In genomic region chr1:75319166-75319565, GRCm38 (mm10) we compare ENCODE assay signal across 21 mouse cellular contexts. TPM values are rescaled to one million over a fixed set of nuclear protein-coding genes. Genes with fewer than 3 reads are reported as not detected.
"Had no signal": no experiment of that assay in that cellular context is flagged by ENCODE, and none has a peak within 500 bp of the region (broad histone marks: within the 10 kb centered on the region; RNA-seq: fewer than 3 reads in every experiment).

No protein-coding gene starts in this region.

- H3K4me2 ChIP-seq: lung, embryonic 15.5 days; midbrain, embryonic 11.5 days; midbrain, embryonic 13.5 days; midbrain, embryonic 15.5 days; neural tube, embryonic 12.5 days; stomach, embryonic 15.5 days had no signal

- H3K9ac ChIP-seq: lung, embryonic 15.5 days; midbrain, embryonic 13.5 days; midbrain, embryonic 15.5 days; neural tube, embryonic 12.5 days; stomach, embryonic 15.5 days had no signal

- H3K27ac ChIP-seq: lung, embryonic 15.5 days; macrophage; midbrain, embryonic 13.5 days; midbrain, embryonic 15.5 days; neural tube, embryonic 12.5 days; stomach, embryonic 15.5 days; stomach, postnatal 0 days had no signal

- H3K36me3 ChIP-seq: midbrain, embryonic 15.5 days had no signal

- DNase-seq: lung, adult 2 months; lung, postnatal 14 days; lung, postnatal 36 days; right cerebral cortex, postnatal 14 days; thymus, adult 2 months; thymus, postnatal 25 days; thymus, postnatal 4 days had no signal

- H3K27me3 ChIP-seq: lung, embryonic 15.5 days; midbrain, embryonic 13.5 days; midbrain, embryonic 15.5 days; neural tube, embryonic 12.5 days; stomach, embryonic 15.5 days had no signal

- H3K9me3 ChIP-seq: lung, embryonic 15.5 days; midbrain, embryonic 13.5 days; midbrain, embryonic 15.5 days; neural tube, embryonic 12.5 days; stomach, embryonic 15.5 days had no signal

- ATAC-seq: lung, postnatal 0 days; midbrain, embryonic 13.5 days; midbrain, embryonic 15.5 days had no signal

- H3K4me3 ChIP-seq: lung, embryonic 15.5 days; megakaryocyte, embryonic 14.5 days; midbrain, embryonic 13.5 days; midbrain, embryonic 15.5 days; neural tube, embryonic 12.5 days; stomach, embryonic 15.5 days had no signal

RNA-seq across cellular contexts. Expression of gene Resp18, which starts 41.0 kb away (rescaled TPM):
- total RNA-seq: megakaryocyte progenitor cell, adult 5-6 weeks; monocyte, adult 5-6 weeks; neutrophil, adult 5-6 weeks had no signal
- polyA plus RNA-seq: macrophage; spleen, adult 2 months had no signal

RNA-seq across cellular contexts. Expression of gene Des, which starts 41.0 kb away (rescaled TPM):
- total RNA-seq: megakaryocyte progenitor cell, adult 5-6 weeks; monocyte, adult 5-6 weeks; neutrophil, adult 5-6 weeks had no signal
- polyA plus RNA-seq: macrophage had no signal

RNA-seq across cellular contexts. Expression of gene Ptprn, which starts 54.9 kb away (rescaled TPM):
- total RNA-seq: monocyte, adult 5-6 weeks; neutrophil, adult 5-6 weeks had no signal

RNA-seq across cellular contexts. Expression of gene Speg, which starts 55.9 kb away (rescaled TPM):
- total RNA-seq: megakaryocyte progenitor cell, adult 5-6 weeks; monocyte, adult 5-6 weeks; neutrophil, adult 5-6 weeks had no signal
